Comparison of ENCODE assay signal across 20 mouse cellular contexts in the genomic region with DNA sequence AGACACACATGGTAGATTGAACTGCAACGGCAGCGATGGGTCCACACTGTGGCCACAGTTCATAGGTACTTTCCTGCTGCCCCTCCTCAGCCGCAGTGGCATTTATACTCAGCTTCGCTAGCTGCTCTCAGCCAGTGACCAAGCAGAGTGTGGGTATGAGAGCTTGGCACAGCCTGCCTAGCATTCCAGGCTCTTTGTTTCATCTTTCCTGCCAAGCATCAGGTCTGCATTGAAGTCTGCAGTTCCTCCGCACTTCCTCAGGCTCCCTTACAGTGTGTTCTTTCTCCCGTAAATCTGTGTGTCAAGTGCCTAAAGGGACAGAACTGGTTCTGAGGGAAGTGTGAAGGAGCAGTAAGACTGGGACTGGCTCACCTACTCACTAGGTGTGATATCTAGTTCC.
DNase-seq lines count a peak whose midpoint lies in the region; ATAC-seq and TF ChIP-seq lines count a peak whose summit lies in the region.
"Had no signal": no experiment of that assay in that cellular context is flagged by ENCODE, and none has a peak within 500 bp of the region (broad histone marks: within the 10 kb centered on the region; RNA-seq: fewer than 3 reads in every experiment).

No protein-coding gene starts in this region.

- WGBS in forebrain, embryonic 16.5 days, result 59% methylated on average over 6 of the region's 6 CpGs
- WGBS in forebrain, embryonic 12.5 days, result 85% methylated on average over 6 of the region's 6 CpGs
- 70% methylated on average over 6 of the region's 6 CpGs for WGBS in heart, postnatal 0 days
- WGBS in midbrain, embryonic 11.5 days, result 88% methylated on average over 6 of the region's 6 CpGs
- WGBS in midbrain, embryonic 14.5 days, result 90% methylated on average over 6 of the region's 6 CpGs
- WGBS in kidney, embryonic 16.5 days, result 85% methylated on average over 6 of the region's 6 CpGs

- peaks cover 7% of the 10 kb centered on the region for H3K4me1 ChIP-seq in forebrain, embryonic 16.5 days (replicated peaks; ENCODE audit: control insufficient read depth, insufficient read depth, low read length)
- peaks cover 5% of the 10 kb centered on the region for H3K4me1 ChIP-seq in forebrain, embryonic 12.5 days
- H3K4me1 ChIP-seq in heart, postnatal 0 days (ENCODE audit: control insufficient read depth, insufficient read depth), result peaks cover 6% of the 10 kb centered on the region; the same call in 1 of the 2 replicates
- H3K4me1 ChIP-seq in midbrain, embryonic 11.5 days (ENCODE audit: control insufficient read depth, insufficient read depth, low read length), result no peaks in the 10 kb centered on the region
- H3K4me1 ChIP-seq in midbrain, embryonic 14.5 days (ENCODE audit: control insufficient read depth, insufficient read depth, low read length), result no peaks in the 10 kb centered on the region
- H3K4me1 ChIP-seq in kidney, embryonic 16.5 days (ENCODE audit: insufficient read depth, low read length), result peaks cover 23% of the 10 kb centered on the region

- H3K9ac ChIP-seq in forebrain, embryonic 16.5 days (replicated peaks; ENCODE audit: low read depth, low read length), result no peak overlapping the region
- no peak overlapping the region for H3K9ac ChIP-seq in forebrain, embryonic 12.5 days
- H3K9ac ChIP-seq in heart, postnatal 0 days (replicated peaks; ENCODE audit: low read depth, low read length), result no peak overlapping the region
- no peak overlapping the region for H3K9ac ChIP-seq in midbrain, embryonic 11.5 days (ENCODE audit: low read length)
- H3K9ac ChIP-seq in midbrain, embryonic 14.5 days (replicated peaks; ENCODE audit: low read length), result no peak overlapping the region
- H3K9ac ChIP-seq in kidney, embryonic 16.5 days (replicated peaks; ENCODE audit: low read length), result no peak overlapping the region
- H3K9ac ChIP-seq: forebrain, embryonic 15.5 days; heart, embryonic 12.5 days; hindbrain, embryonic 13.5 days; intestine, embryonic 15.5 days had no signal

- intact Hi-C loops in heart, postnatal 25 days (cut with DNase I), result no loop called here

- no peak for TF ChIP-seq EP300 in heart, postnatal 0 days (IDR thresholded peaks at IDR 0.05; ENCODE audit: low read depth)

- H3K36me3 ChIP-seq in forebrain, embryonic 16.5 days (ENCODE audit: control insufficient read depth, insufficient read depth), result no peaks in the 10 kb centered on the region
- no peaks in the 10 kb centered on the region for H3K36me3 ChIP-seq in forebrain, embryonic 12.5 days (replicated peaks)
- H3K36me3 ChIP-seq in heart, postnatal 0 days (replicated peaks; ENCODE audit: control insufficient read depth, insufficient read depth, low read length), result no peaks in the 10 kb centered on the region
- H3K36me3 ChIP-seq in midbrain, embryonic 11.5 days (ENCODE audit: control insufficient read depth, insufficient read depth, low read length), result no peaks in the 10 kb centered on the region
- H3K36me3 ChIP-seq in midbrain, embryonic 14.5 days (ENCODE audit: control insufficient read depth, insufficient read depth, low read length), result no peaks in the 10 kb centered on the region
- H3K36me3 ChIP-seq in kidney, embryonic 16.5 days (ENCODE audit: insufficient read depth, low read length), result no peaks in the 10 kb centered on the region
- H3K36me3 ChIP-seq: embryonic facial prominence, embryonic 10.5 days; forebrain, embryonic 15.5 days; heart, embryonic 12.5 days; hindbrain, embryonic 13.5 days; intestine, embryonic 15.5 days had no signal

- H3K27me3 ChIP-seq in forebrain, embryonic 16.5 days (replicated peaks; ENCODE audit: control insufficient read depth, insufficient read depth, low read length), result no peaks in the 10 kb centered on the region
- H3K27me3 ChIP-seq in forebrain, embryonic 12.5 days, result 0 out of 2 replicates have a peak, but pooled peaks cover 7% of the 10 kb centered on the region
- 0 out of 2 replicates have a peak, but pooled peaks cover under 1% of the 10 kb centered on the region for H3K27me3 ChIP-seq in heart, postnatal 0 days (ENCODE audit: control insufficient read depth, insufficient read depth, low read length)
- H3K27me3 ChIP-seq in midbrain, embryonic 11.5 days (ENCODE audit: control insufficient read depth, insufficient read depth, low read length), result no peaks in the 10 kb centered on the region
- H3K27me3 ChIP-seq in midbrain, embryonic 14.5 days (ENCODE audit: control insufficient read depth, insufficient read depth, low read length), result no peaks in the 10 kb centered on the region
- H3K27me3 ChIP-seq in kidney, embryonic 16.5 days (ENCODE audit: insufficient read depth, low read length), result no peaks in the 10 kb centered on the region
- H3K27me3 ChIP-seq: forebrain, embryonic 15.5 days; heart, embryonic 12.5 days; hindbrain, embryonic 13.5 days; intestine, embryonic 15.5 days had no signal

- peak; percentile 24 for DNase-seq in heart, postnatal 0 days (ENCODE audit: low spot score)
- DNase-seq in heart, postnatal 25 days (ENCODE audit: low spot score), result no peak
- peak; percentile 47 for DNase-seq in midbrain, embryonic 11.5 days (ENCODE audit: low spot score, missing footprints)
- DNase-seq in midbrain, embryonic 14.5 days, result no peak
- DNase-seq: adrenal gland, postnatal 14 days; cerebellum, adult 2 months; cerebellum, postnatal 10 days; gastrocnemius, postnatal 36 days; heart, adult 18-20 months had no signal

- no peaks in the 10 kb centered on the region for H3K9me3 ChIP-seq in forebrain, embryonic 16.5 days (ENCODE audit: control insufficient read depth, low read length)
- H3K9me3 ChIP-seq in forebrain, embryonic 12.5 days, result no peaks in the 10 kb centered on the region
- H3K9me3 ChIP-seq in heart, postnatal 0 days (replicated peaks; ENCODE audit: control insufficient read depth, low read length), result no peaks in the 10 kb centered on the region
- no peaks in the 10 kb centered on the region for H3K9me3 ChIP-seq in midbrain, embryonic 11.5 days (ENCODE audit: control insufficient read depth, low read length)
- no peaks in the 10 kb centered on the region for H3K9me3 ChIP-seq in midbrain, embryonic 14.5 days (ENCODE audit: control insufficient read depth, low read length)
- H3K9me3 ChIP-seq in kidney, embryonic 16.5 days (ENCODE audit: low read length), result no peaks in the 10 kb centered on the region
- H3K9me3 ChIP-seq: embryonic facial prominence, embryonic 10.5 days; forebrain, embryonic 15.5 days; heart, embryonic 12.5 days; hindbrain, embryonic 13.5 days; intestine, embryonic 15.5 days had no signal

- 0 out of 2 replicates have a peak, but pooled peaks have one; percentile 43 for ATAC-seq in forebrain, embryonic 16.5 days
- ATAC-seq in forebrain, embryonic 12.5 days (ENCODE audit: low FRiP score), result no peak
- ATAC-seq in heart, postnatal 0 days (ENCODE audit: insufficient read depth, low read depth), result no peak
- ATAC-seq in midbrain, embryonic 11.5 days (ENCODE audit: low FRiP score), result no peak
- ATAC-seq in midbrain, embryonic 14.5 days (ENCODE audit: low FRiP score, low TSS enrichment), result no peak
- ATAC-seq in kidney, embryonic 16.5 days (ENCODE audit: low FRiP score, low TSS enrichment), result no peak
- ATAC-seq: activated CD4-positive, CD25-positive, alpha-beta regulatory T cell, adult 4 months; forebrain, embryonic 15.5 days; hindbrain, postnatal 0 days; intestine, embryonic 15.5 days; Patski had no signal

- no peak overlapping the region for H3K27ac ChIP-seq in forebrain, embryonic 16.5 days (ENCODE audit: low read length)
- H3K27ac ChIP-seq in forebrain, embryonic 12.5 days, result no peak overlapping the region
- H3K27ac ChIP-seq in heart, postnatal 0 days (ENCODE audit: low read depth), result no peak overlapping the region
- no peak overlapping the region for H3K27ac ChIP-seq in midbrain, embryonic 11.5 days (ENCODE audit: low read depth, low read length)
- H3K27ac ChIP-seq in midbrain, embryonic 14.5 days (replicated peaks; ENCODE audit: low read depth, low read length), result no peak overlapping the region
- H3K27ac ChIP-seq in kidney, embryonic 16.5 days (ENCODE audit: low read length), result no peak overlapping the region
- H3K27ac ChIP-seq: embryonic facial prominence, embryonic 10.5 days; forebrain, embryonic 15.5 days; hindbrain, embryonic 13.5 days; hindbrain, postnatal 0 days; intestine, embryonic 15.5 days had no signal

- H3K4me2 ChIP-seq in forebrain, embryonic 16.5 days (ENCODE audit: low read length), result no peak overlapping the region
- H3K4me2 ChIP-seq in forebrain, embryonic 12.5 days, result no peak overlapping the region
- H3K4me2 ChIP-seq in heart, postnatal 0 days (ENCODE audit: low read depth, low read length), result no peak overlapping the region
- H3K4me2 ChIP-seq in midbrain, embryonic 11.5 days, result no peak overlapping the region
- no peak overlapping the region for H3K4me2 ChIP-seq in midbrain, embryonic 14.5 days (ENCODE audit: low read length)
- no peak overlapping the region for H3K4me2 ChIP-seq in kidney, embryonic 16.5 days (replicated peaks; ENCODE audit: low read depth, low read length)
- H3K4me2 ChIP-seq: forebrain, embryonic 15.5 days; heart, embryonic 12.5 days; hindbrain, embryonic 13.5 days; intestine, embryonic 15.5 days had no signal

- TF ChIP-seq CTCF in heart, postnatal 0 days (IDR thresholded peaks at IDR 0.05; ENCODE audit: low read depth), result no peak

- no peak overlapping the region for H3K4me3 ChIP-seq in forebrain, embryonic 16.5 days (replicated peaks; ENCODE audit: low read length)
- no peak overlapping the region for H3K4me3 ChIP-seq in forebrain, embryonic 12.5 days (replicated peaks)
- no peak overlapping the region for H3K4me3 ChIP-seq in heart, postnatal 0 days (ENCODE audit: low read depth, low read length)
- H3K4me3 ChIP-seq in midbrain, embryonic 11.5 days (ENCODE audit: low read depth, low read length), result no peak overlapping the region
- H3K4me3 ChIP-seq in midbrain, embryonic 14.5 days (replicated peaks; ENCODE audit: low read depth, low read length), result no peak overlapping the region
- no peak overlapping the region for H3K4me3 ChIP-seq in kidney, embryonic 16.5 days (ENCODE audit: low read length)
- H3K4me3 ChIP-seq: embryonic facial prominence, embryonic 10.5 days; forebrain, embryonic 15.5 days; heart, embryonic 12.5 days; hindbrain, embryonic 13.5 days; intestine, embryonic 15.5 days had no signal

Comparison
In these comparisons a context has a peak if more than half of its experiments do, and no peak if none do; other contexts are left out.
1. DNase-seq: peak in heart, postnatal 0 days (single experiment) and midbrain, embryonic 11.5 days (single experiment); none in heart, postnatal 25 days (single experiment) and midbrain, embryonic 14.5 days (single experiment).